Mouse (Mus musculus) MEL-GATA-1-ER (cell line): ENCODE results near the gene Etfdh.

Experiments
- DNase-seq: peaks from one replicate; pipeline ENCODE4 v3.0.0-alpha.2; 2012; ENCODE audit warnings: low read depth; ENCODE audit errors: extremely low read depth

Gene Etfdh

DNA sequence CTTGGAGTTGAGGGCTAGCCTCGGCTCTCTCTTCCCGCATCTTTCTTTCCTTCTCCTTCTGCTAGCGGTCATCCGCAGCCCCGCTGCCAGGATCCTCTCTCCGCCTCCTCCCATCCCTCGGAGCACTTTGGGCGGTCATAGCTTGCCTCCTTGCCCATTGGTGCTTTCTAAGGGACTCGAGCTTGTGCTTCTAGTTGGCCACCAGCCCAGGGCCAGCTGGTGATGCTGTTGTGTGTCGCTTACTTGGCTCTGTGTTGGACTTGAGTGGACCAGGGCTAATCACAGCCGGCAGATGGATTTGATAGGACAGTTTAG lies at the start of gene Etfdh:
Etfdh (minus strand) TSS at position 85 of the 315 bp plus-strand sequence.
- DNase-seq: peak; percentile 66

DNA sequence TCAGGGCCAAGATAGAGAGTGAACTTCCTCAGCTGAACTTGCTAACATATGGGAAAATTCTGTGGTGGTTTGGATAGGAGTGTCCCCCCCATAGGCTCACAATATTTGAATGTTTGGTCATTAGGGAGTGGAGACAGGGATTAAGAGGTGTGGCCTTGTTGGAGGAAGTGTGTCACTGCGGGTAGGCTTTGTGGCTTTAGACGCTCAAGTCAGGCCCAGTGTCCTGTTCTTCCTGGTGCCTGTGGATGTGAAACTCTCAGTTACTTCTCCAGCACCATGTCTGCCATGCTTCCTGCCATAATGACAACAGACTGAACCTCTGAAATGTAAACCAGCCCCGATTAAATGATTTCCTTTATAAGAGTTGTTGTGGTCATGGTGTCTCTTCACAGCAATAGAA lies 47.1 kb upstream of the Etfdh start:
- no peak for DNase-seq

DNA sequence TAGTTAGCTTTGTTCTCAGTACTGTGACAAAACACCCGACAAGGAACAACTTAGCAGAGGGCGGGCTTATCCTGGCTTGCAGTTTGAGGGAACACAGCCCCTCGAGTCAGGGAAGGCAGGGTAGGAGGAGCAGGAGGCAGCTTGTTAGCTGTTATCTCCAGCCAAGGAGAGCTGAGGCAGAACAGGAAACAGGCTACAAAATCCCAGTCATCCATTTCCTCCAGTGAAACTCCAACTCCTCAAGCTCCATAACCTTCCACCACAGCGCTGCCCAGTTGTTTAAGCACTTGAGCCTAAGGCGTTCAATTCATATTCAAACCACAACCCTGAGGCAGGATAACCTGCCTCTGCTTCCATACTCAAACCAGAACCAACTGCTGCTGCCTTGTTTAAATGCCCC lies 45.3 kb upstream of the Etfdh start:
- DNase-seq: no peak

DNA sequence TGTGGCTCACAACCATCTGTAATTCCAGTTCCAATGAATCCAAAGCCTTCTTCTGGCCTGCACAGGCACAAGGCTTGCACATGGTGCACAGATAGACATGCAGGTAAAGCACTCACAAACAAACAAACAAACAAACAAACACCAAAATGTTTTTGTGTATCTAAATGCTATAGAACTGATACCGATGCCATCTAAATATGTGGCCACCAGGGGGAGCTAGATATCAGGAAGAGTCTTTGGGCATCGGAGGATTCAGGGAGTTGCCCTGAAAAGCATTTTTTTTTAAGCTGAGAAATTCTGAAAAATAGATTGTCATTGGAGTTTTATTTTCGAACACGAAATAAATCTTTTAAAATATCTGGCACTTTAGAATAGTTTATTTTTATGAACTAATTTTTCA lies 43.8 kb upstream of the Etfdh start:
- peak; percentile 32 for DNase-seq

DNA sequence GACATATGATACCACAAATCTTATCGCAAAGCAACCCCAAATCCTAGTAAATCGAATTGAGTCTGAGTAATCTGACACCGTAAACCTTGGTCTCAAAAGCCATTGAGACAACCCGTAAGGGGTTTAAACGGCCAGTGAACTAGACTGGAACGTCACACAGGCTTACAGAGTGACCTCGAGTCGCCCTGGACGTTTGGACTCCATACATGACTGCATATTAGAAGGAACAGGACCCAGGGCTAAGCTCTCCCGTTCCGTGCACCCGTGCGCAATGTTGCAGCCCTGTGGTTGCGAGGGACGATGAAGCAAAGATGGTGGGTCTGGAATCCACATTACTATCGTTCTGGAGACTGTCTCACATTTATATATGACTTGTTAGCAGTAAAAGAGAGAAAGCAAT lies 42.9 kb upstream of the Etfdh start:
- DNase-seq: no peak

DNA sequence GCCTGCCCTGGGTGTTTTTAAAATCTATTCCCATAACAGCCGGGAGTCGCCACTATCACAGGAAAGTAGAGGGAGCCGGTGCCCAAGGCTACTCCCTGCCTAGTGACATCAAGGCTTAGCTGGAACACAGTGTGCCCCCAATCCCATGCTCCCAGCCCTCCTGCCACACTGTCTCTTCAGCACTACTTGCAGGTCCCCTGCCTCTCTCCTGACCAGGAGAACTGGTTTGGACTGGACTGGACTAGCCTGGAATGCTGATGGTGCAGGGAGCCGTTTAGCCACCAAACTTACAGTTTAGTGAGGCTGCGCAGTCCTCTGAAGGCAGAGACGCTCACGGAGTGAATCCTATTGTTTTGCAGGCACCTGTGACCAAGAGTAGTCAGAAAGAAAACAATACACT lies 41.3 kb upstream of the Etfdh start:
- DNase-seq: no peak

DNA sequence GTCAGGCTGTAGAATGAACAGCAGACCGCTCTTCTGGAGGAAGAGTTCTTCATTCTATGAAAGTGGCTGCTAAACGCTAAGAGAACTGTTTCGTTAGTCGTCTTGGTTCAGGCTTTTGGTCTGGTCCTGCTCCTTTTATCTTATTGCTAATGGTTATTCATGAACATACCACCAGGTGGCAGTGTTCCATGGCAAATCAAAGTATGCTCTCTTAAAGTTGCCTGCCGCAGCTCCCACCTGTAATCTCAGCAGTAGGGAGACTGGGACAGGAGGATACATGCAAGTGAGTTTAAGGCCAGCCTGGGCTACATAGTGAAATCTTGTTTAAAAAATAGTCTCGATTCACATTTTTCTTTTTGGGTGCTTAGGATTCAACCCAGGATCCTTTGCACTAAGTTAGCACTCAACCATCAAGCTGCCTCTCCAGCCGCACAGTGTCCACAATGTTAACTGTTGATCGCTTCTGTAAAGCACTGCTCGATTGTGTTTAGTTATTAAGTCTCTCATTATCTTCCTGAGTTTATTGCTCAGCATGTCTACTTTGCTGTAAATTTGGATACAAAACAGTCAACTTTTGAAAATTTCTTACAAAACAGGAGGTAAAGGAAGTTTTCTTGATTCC lies 35.6 kb upstream of the Etfdh start:
- peak; percentile 60 for DNase-seq

DNA sequence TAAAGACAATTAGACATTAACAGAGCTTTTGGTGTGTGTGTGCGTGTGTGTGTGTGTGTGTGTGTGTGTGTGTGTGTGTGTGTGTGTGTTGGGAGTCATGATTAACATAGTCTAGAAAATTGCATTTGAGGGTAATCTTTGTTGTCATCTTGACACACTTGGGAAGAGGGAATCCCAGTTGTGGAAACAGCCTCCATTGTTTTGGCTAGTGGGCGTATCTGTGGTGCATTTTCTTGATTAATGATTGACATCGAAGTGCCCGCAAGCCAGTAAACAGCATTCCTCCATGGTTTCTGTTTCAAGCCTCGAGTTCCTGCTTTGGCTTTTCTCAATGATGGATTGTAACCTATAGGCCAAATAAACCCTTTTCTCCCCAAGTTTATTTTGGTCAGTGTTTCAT lies 27.4 kb upstream of the Etfdh start:
- DNase-seq: no peak

DNA sequence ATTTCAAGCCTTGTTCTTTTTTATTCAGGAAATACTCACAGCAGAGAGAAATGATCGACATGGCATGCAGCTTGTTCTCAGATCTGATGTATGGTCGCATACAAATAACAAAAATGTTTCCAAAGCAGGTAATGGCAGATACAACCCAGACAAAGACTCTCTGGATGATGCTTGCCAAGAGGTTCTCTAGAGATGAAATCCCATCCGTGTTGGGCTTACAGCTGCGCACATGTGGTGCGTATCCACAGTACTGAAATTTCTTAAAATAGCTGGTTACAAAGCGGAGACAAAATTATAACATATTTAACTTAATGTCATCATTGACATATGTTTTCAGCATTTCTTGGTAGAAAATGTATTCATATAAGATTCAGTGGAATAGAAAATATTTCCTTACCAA lies 22.8 kb upstream of the Etfdh start:
- DNase-seq: no peak

DNA sequence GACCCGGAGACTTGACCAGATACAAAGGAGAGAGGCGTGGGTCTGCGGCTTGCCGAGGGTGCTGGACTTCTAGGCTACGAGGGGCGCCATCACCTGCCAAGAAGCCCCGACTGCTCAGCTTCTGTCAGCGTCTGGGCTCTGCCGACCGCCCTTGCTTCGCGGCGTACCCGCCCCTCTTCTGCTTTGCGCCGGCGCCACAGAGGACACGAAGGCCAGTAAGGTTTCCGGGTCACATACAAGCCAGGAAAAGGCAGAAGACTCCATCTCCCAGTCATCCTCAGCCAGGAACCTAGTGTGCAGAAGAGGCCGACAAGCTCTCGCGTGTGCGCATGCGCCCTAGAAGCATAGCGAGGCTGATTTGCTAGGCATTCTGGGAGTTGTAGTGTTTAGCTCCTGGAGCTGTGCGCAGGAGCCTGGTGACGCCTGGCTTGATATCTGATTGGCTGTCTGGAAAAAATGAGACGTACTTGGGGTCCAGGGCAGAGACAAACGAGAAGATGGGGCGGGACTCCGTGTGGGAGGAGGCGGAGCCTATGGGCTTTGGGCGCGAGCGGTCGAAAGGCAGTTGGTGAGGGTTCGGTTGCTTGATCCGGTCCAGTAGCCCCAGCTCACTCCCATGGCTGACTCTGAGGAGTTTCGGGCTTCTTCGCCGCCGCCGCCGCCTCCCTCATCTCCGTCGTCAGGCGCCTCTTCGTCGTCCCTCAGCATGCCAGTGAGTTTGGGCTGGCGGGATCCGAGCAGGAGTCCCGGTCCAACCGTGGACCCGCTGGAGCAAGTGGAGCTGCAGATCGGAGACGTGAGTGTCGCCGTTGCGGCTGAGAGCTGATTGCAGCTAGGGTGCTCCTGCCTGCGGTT lies 512 bp downstream of the Etfdh start, which contains the start of gene 4930579G24Rik:
4930579G24Rik (plus strand) TSS at position 519 of the 855 bp plus-strand sequence.
- peak; percentile 100 for DNase-seq

DNA sequence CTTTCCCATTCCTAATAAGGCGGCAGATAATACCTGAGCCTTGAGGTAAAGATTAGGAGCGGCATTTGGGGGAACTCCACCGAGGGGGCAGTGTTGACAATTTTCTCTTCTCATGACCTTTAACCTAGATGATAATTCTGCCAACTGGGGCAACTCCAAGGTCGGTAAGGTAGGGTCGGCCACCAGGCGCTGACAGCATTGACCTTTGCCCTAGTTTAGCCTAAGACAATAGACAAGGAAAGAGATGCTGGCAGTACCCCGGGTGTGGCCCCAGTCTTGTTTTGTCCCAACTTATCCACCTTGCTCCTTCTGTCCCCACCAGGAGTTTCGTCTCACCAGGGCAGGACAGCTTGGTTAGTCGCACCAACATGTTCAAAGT lies 1.1 kb downstream of the Etfdh start:
- DNase-seq: no peak

DNA sequence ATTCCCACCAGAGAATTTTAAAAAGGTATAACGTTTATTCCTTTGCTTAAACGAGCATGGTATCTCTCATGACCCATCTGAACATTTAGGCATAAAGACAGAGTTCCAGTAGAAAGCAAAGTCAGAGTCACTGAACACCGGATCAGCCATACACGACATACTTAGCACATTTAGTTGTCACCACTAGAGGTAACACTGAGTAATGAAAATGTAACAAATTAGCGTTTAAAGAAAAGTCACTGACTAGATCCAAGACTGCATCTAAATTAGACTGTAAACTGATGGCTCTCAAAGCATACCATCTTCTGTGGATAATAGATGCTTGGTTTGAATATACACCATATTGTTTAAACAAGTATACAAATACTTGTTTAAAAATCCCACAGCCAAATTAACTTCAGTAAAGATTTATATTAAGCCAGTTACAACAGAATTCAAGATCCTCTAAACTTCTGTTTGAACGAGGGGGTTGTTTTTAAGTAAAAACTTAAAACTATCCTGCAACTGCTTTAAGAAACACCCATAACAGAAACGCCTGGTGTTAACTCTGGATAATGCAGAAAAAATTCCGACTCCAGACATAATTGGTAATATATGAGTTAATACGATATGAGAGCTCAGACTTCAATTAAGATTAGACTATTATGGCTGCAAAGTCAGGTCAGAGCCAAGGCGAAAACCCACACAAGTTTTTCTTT lies 1.7 kb downstream of the Etfdh start:
- DNase-seq: peak; percentile 71

DNA sequence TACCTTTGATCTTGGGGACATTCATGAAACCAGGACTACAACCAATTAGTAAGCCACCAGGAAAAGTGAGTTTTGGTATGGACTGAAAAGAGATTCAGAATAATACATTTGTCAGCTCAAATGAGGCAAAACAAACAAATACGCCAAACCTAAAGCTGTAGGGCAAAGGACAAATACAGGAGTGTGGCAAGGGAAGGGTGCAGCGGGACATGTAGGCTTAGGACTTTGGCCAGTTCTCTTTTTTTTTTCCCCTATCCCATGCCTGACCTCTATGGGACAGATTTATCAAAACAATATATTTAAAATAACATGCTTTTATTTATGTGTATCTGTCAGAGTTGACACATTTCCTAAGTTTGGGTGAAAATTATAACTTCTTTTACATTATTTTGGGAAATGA lies 19.4 kb downstream of the Etfdh start:
- DNase-seq: no peak

DNA sequence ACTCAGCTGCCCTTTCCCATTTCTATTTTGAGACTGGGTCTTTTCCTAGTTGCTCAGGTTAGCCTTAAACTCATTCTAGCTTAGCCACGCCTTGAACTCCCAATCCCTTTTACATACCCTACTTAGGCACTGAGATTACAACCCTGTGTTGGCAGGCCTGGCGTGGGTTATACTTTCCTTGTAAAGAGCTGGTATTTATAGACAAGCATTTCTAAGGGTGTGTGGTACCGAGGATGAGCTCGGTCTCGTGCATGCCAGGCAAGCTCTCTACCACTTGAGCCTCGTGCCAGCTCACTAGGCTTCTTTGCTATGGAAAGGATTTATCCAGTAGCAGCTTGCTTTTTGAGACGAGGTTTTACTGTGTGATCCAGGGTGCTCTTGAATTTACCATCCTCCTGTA lies 33.8 kb downstream of the Etfdh start:
- no peak for DNase-seq

DNA sequence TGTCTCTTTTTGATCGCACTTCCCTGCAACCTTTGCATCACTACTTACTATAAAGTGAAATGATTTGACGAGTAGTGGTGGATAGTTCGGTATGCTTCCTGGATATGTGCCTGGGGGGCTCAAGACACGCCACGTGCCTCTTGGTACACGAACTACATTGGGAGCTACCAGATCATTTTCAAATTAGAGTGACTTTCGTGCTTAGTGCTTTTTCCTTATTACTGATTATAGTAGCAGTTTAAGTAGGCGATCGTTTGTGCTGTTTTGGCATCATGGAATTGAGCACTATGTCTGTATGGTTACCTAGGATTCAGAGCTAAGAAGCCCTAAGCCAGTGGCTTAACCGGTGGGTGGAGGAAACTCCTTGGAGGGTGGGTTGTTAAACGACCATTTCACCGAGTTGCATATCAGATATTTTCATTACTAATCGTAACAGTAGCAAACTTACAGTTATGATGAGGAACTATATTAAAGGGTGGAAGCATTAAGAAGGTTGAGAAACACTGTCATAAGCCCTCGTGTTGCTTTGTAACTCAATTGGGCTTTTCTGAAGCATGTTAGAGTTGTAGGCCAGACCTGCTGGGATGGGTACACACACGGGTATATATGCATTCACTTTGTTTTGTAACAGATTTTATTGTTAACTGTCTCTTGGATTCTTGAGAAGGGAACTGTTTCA lies 37.4 kb downstream of the Etfdh start:
- DNase-seq: no peak

DNA sequence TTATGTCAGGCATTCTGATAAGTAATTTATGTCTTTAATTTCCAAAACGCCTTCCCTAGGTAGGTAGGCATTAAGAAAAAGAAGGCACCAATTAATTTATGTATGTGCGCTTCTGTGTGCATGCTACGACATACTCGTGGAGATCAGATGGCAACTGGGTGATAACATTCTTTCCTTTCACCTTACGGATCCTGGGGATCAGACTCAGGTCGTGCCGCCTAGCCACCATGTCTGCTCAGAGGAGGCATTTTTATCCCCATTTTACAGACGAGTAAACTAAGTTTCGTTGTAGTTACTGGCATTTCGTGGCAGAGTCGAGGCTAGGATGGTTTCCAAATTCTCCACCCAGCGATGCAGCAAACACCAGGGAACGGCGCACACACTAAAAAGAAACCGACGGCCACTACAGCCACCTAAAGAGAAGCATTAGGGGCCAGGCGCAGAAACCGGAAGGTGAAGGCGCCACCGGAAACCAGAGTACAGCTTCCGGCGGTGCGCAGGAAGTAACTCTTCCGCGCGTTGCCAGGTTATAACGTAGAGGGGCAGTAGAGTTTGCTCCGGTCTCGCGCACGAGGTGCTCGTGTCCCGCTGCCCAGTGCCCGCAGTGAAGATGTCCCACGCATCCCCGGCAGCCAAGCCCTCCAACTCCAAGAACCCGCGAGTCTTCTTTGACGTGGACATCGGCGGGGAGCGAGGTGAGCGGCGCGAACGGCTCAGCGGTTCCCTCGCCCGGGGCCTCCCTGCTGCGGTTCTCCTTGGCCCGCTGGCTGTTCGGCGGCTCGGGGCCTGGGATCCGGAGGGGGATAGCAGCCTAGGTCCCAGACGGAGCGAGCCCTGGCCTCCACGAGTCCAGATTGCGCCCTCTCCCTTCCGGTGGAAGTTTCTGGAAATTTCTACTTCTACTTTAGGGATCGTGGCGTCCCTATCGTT lies 38.2 kb downstream of the Etfdh start, which contains the start of gene Ppid:
Ppid (plus strand) TSS at position 480 of the 930 bp plus-strand sequence.
- DNase-seq: peak; percentile 86

DNA sequence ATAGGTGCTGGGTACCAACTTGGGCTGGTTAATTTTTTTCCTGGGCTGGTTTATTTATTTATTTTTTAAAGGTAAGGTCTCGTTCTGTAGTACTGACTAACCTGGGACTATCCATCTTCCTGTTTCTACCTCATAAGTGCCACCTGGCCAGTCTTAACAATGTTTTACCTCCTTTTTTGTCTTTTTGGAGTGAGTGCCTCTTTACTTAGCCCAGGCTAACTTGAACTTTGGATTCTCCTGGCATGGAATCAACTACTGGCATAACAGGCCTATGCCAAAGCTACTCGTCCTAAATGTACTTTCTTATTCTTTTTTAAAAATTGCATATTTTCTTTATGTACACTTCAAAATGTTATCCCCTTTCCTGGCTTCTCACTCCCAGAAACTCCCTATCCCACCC lies 39.6 kb downstream of the Etfdh start:
- no peak for DNase-seq

DNA sequence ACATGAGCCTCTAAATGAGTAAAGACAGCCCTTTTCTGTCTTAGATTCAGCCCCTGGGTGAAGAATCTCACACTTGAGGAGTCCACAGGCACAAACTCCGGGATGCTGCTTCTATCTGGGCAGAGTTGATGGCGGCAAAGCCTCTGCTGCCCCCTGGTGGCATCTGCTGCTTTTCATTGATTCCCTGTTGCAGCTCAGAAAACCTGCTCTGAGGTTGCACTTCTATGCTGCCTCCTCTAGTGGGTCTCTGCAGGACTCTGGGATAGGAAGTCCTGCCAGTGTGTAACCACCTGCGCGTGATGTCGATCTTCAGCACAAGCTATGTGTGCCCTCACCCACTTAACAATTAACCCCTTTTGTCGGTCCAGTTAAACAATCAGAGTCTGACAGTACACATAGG lies 42.5 kb downstream of the Etfdh start:
- peak; percentile 92 for DNase-seq

DNA sequence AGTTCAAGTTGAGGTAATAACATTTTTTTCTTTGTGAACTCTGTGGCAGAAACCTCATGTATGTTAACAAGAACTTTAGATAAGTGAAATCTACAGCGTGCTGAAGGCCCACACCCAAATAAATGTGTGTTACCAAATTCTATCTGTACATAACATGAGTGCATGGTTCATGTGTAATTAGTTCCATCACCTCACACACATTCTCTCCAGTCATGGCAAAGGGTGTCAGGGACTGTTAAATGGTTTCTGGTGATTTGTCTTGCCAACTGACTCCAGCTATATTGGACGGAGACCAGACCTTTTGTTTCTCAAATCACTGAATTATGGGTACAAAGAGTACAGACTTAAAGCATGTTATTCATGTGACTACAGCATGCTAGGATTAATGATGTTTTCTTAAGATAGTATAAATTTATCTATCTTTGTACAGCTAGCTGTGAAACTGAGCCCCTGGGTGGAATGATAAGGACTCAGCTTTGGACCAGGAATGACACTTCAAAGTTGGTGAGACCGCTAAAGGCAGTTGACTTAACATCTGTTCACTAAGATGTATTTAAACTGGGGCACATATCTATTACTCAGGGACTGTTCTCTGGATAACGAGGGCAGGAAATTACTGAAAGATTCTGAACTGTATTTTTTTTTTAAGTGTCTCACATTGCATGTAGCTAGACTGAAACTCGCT lies 49.3 kb downstream of the Etfdh start:
- DNase-seq: no peak

DNA sequence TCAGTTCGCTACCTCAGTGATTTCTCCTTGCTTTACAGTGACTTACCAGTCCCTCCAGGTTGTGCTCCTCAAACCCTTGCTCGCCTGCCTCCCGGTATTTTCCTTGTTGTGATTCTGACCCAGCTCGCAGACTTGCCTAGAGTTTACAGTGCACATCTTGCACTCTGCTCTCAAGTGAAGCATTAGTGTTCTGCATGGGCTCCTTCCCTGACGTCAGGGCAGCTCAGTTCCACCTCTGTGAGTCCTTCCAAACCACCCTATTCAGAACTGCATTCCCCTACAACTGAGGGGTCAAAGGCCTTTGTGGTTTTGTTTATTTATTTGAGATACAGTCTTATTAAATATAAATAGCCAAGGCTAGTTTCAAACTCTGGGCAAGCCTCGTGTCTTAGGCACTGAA lies 51.1 kb downstream of the Etfdh start:
- no peak for DNase-seq
